In the genomic region with DNA sequence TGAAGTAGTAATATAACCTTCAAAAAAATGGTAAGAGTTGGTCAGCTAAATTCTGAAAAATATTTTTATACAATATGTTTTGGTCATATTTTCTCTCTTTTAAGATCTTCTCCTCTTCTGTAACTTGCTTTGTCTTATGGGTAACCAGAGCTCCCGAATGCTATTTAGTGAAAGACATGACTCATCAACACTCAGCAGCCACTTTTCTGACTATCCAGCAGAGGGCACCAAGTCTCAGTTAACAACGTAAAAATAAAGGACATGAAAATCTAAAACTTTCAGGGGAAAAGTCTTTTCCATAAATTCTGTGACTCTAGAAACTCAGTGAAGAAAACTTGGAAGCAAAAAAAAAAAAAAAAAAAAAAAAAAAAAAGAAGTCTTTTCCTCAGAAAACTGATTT, we compare ENCODE assay signal across 9 mouse cellular contexts.
DNase-seq lines count a peak whose midpoint lies in the region; ATAC-seq lines count a peak whose summit lies in the region.
"Had no signal": no experiment of that assay in that cellular context is flagged by ENCODE, and none has a peak within 500 bp of the region (broad histone marks: within the 10 kb centered on the region; RNA-seq: fewer than 3 reads in every experiment).

No protein-coding gene starts in this region.

- intact Hi-C loops in gastrocnemius, postnatal 36 days (cut with DNase I), result no loop called here

- ATAC-seq in CD4-positive, CD25-positive, alpha-beta regulatory T cell, adult 4 months, result no peak

- H3K36me3 ChIP-seq in splenic B cell, adult 2 months (ENCODE audit: control insufficient read depth, insufficient read depth, low read length, poor library complexity, severe bottlenecking), result no peaks in the 10 kb centered on the region
- H3K36me3 ChIP-seq: liver, embryonic 15.5 days had no signal

- peak; percentile 5 for DNase-seq in CD4-positive, CD25-positive, alpha-beta regulatory T cell, adult 2 months (ENCODE audit: low read depth, low spot score)
- DNase-seq in kidney, postnatal 36 days, result peak; percentile 4 to 11
- no peak for DNase-seq in kidney, adult 11 months
- DNase-seq in thymus, postnatal 14 days, result peak; percentile 5
- no peak for DNase-seq in thymus, postnatal 36 days
- peak; percentile 4 for DNase-seq in splenic B cell, adult 2 months (ENCODE audit: low read depth, low spot score)
- no peak for DNase-seq in gastrocnemius, postnatal 36 days

- no peaks in the 10 kb centered on the region for H3K27me3 ChIP-seq in splenic B cell, adult 2 months (ENCODE audit: control insufficient read depth, insufficient read depth, low read length, poor library complexity, severe bottlenecking)
- H3K27me3 ChIP-seq: liver, embryonic 15.5 days had no signal

Comparison
In these comparisons a context has a peak if more than half of its experiments do, and no peak if none do; other contexts are left out.
1. DNase-seq: peak in CD4-positive, CD25-positive, alpha-beta regulatory T cell, adult 2 months (single experiment), kidney, postnatal 36 days (2 of 2), thymus, postnatal 14 days (single experiment) and splenic B cell, adult 2 months (single experiment); none in kidney, adult 11 months (single experiment), thymus, postnatal 36 days (0 of 2) and gastrocnemius, postnatal 36 days (0 of 2).